Mouse (Mus musculus) heart, postnatal 4 days (tissue): Measurements from ENCODE around the gene Zhx3. TPM values are rescaled to one million over a fixed set of nuclear protein-coding genes. Genes with fewer than 3 reads are reported as not detected.
A peak's percentile ranks its signal among the peaks of the same experiment; 100 is the strongest.

Experiments
- DNase-seq: peaks from one replicate; pipeline ENCODE4 v3.0.0; 2021
- total RNA-seq, 2 experiments: library from RNA; stranded (reverse); gene quantifications; 2 replicates each; pipeline ENCODE4 v1.2.3; 2021

Gene Zhx3
- total RNA-seq, 2 experiments from 2014 or later, result 22.8 to 24.9 TPM

GRCm38 (mm10) chr2:160747075-160747474 is 125.7 kb downstream of the Zhx3 start:
- DNase-seq, result no peak

- DNase-seq, result no peak
These were observed 126.2 kb downstream of the Zhx3 start for GRCm38 (mm10) chr2:160746637-160747036.

GRCm38 (mm10) chr2:160745497-160745896 is 127.3 kb downstream of the Zhx3 start:
- no peak for DNase-seq

GRCm38 (mm10) chr2:160744823-160745210 is 128.0 kb downstream of the Zhx3 start:
- DNase-seq, result no peak

GRCm38 (mm10) chr2:160744040-160744822 is 128.6 kb downstream of the Zhx3 start:
- DNase-seq, result peak; percentile 89

- no peak for DNase-seq
These were observed 130.6 kb downstream of the Zhx3 start for GRCm38 (mm10) chr2:160742161-160742609.

GRCm38 (mm10) chr2:160741580-160741979 is 131.2 kb downstream of the Zhx3 start:
- no peak for DNase-seq

GRCm38 (mm10) chr2:160740521-160741156 is 132.2 kb downstream of the Zhx3 start:
- no peak for DNase-seq

GRCm38 (mm10) chr2:160739647-160740356 is 133.0 kb downstream of the Zhx3 start:
- no peak for DNase-seq

GRCm38 (mm10) chr2:160738354-160738753 is 134.4 kb downstream of the Zhx3 start:
- DNase-seq, result peak; percentile 39

- DNase-seq, result no peak
These were observed 136.3 kb downstream of the Zhx3 start for GRCm38 (mm10) chr2:160736466-160736865.

- no peak for DNase-seq
These were observed 137.0 kb downstream of the Zhx3 start for GRCm38 (mm10) chr2:160735706-160736310.

- DNase-seq, result no peak
These were observed 138.5 kb downstream of the Zhx3 start for GRCm38 (mm10) chr2:160734331-160734730.

- no peak for DNase-seq
These were observed 139.7 kb downstream of the Zhx3 start for GRCm38 (mm10) chr2:160733131-160733531.

GRCm38 (mm10) chr2:160732420-160732995 is 140.3 kb downstream of the Zhx3 start:
- DNase-seq, result no peak

- DNase-seq, result peak; percentile 78
These were observed 140.9 kb downstream of the Zhx3 start for GRCm38 (mm10) chr2:160731839-160732261.

- DNase-seq, result peak; percentile 95
These were observed 141.5 kb downstream of the Zhx3 start, which contains the start of gene Plcg1 for GRCm38 (mm10) chr2:160731117-160731838. Gene Plcg1 (plus strand): TSS chr2:160731300.

GRCm38 (mm10) chr2:160730797-160731116 is 142.0 kb downstream of the Zhx3 start:
- DNase-seq, result no peak

GRCm38 (mm10) chr2:160729851-160730796 is 142.7 kb downstream of the Zhx3 start:
- DNase-seq, result peak; percentile 31

- DNase-seq, result no peak
These were observed 143.4 kb downstream of the Zhx3 start for GRCm38 (mm10) chr2:160729436-160729835.

- peak; percentile 4 for DNase-seq
These were observed 143.8 kb downstream of the Zhx3 start for GRCm38 (mm10) chr2:160728972-160729371.
